Mouse (Mus musculus) midbrain, embryonic 15.5 days (tissue): ENCODE measurements around the gene Crx. TPM values are rescaled to one million over a fixed set of nuclear protein-coding genes. Genes with fewer than 3 reads are reported as not detected.

Experiments used
- polyA plus RNA-seq: library from polyadenylated mRNA; unstranded; fragments of >200 nt; fragmentation: Nextera tagmentation; extraction: Ambion mirVana; gene quantifications from 2 replicates; pipeline ENCODE4 v1.2.1, GENCODE M21; 2015

Crx gene
- polyA plus RNA-seq, 1 experiment from 2014 or later, result 0.15 TPM

Other genes with a start within 250 kb of the Crx start
- not detected in 2 replicates for gene Obox3, start 240.1 kb downstream of the Crx start, polyA plus RNA-seq
- not detected in 2 replicates for gene Obox5, start 129.8 kb downstream of the Crx start, polyA plus RNA-seq
- gene Obox6, start 40.3 kb downstream of the Crx start, polyA plus RNA-seq, result not detected in 2 replicates
- gene Crxos, start 2.6 kb upstream of the Crx start, polyA plus RNA-seq, result 0.27 TPM in 1 of 2 replicates, not detected in the other
- gene Selenow, start 42.4 kb upstream of the Crx start, polyA plus RNA-seq, result 1,365 and 1,414 TPM in 2 replicates
- 114 and 126 TPM in 2 replicates for gene Nop53, start 66.1 kb upstream of the Crx start, polyA plus RNA-seq
- 4.6 and 5.8 TPM in 2 replicates for gene Ehd2, start 87.6 kb upstream of the Crx start, polyA plus RNA-seq
- gene Bicra, start 168.0 kb upstream of the Crx start, polyA plus RNA-seq, result 9.2 TPM in 2 replicates
- gene Zfp541, start 181.8 kb upstream of the Crx start, polyA plus RNA-seq, result 0.05 and 0.10 TPM in 2 replicates
- gene Napa, start 218.5 kb upstream of the Crx start, polyA plus RNA-seq, result 224 and 234 TPM in 2 replicates
- gene Kptn, start 239.9 kb upstream of the Crx start, polyA plus RNA-seq, result 51.2 and 55.1 TPM in 2 replicates
- 0.80 and 0.88 TPM in 2 replicates for gene Slc8a2, start 249.9 kb upstream of the Crx start, polyA plus RNA-seq